Mouse (Mus musculus) intestine, embryonic 16.5 days (tissue): ENCODE measurements around the gene Tub. TPM values are rescaled to one million over a fixed set of nuclear protein-coding genes. Genes with fewer than 3 reads are reported as not detected.

Experiments
- ATAC-seq: fragments of 200-750 bp; cut with Nextera tagmentation; 2 replicates; pipeline ENCODE4 v1.8.0; 2017; ENCODE audit warnings: moderate TSS enrichment, moderate library complexity
- H3K27ac ChIP-seq: fragments of 300-500 bp; sonication (generic); 2 replicates; pipeline ENCODE4 v1.5.1; 2014; ENCODE audit warnings: mild to moderate bottlenecking, low read length
- H3K27me3 ChIP-seq: fragments of 300-500 bp; sonication (generic); replicated peaks from 2 replicates; pipeline ENCODE4 v1.6.1; 2014; ENCODE audit warnings: low read length, control low read depth, mixed read lengths; ENCODE audit not compliant: control insufficient read depth, insufficient read depth
- H3K36me3 ChIP-seq: fragments of 300-500 bp; sonication (generic); 2 replicates; pipeline ENCODE4 v1.6.1; 2014; ENCODE audit warnings: low read length, control low read depth; ENCODE audit not compliant: control insufficient read depth, insufficient read depth
- H3K4me1 ChIP-seq: fragments of 300-500 bp; sonication (generic); 2 replicates; pipeline ENCODE4 v1.6.1; 2014; ENCODE audit warnings: low read length, control low read depth, mixed read lengths; ENCODE audit not compliant: control insufficient read depth, insufficient read depth
- H3K4me2 ChIP-seq: fragments of 300-500 bp; sonication (generic); 2 replicates; pipeline ENCODE4 v1.6.1; 2014; ENCODE audit warnings: low read depth, low read length, control low read depth
- H3K4me3 ChIP-seq: fragments of 300-500 bp; sonication (generic); 2 replicates; pipeline ENCODE4 v1.5.1; 2014; ENCODE audit warnings: mild to moderate bottlenecking, low read length
- H3K9ac ChIP-seq: fragments of 300-500 bp; sonication (generic); 2 replicates; pipeline ENCODE4 v1.6.1; 2014; ENCODE audit warnings: low read depth, low read length
- H3K9me3 ChIP-seq: fragments of 300-500 bp; sonication (generic); 2 replicates; pipeline ENCODE4 v1.6.1; 2016; ENCODE audit warnings: low read length, control low read depth; ENCODE audit not compliant: control insufficient read depth
- WGBS: fragments of 180-500 bp; shearing (Covaris S2); extraction: QIAGEN DNeasy Blood & Tissue Kit; methylation state at CpG from one replicate; pipeline ENCODE4 v1.1.7; 2014; 5-methylcytosine and 5-hydroxymethylcytosine counted together
- polyA plus RNA-seq: library from polyadenylated mRNA; unstranded; fragments of >200 nt; fragmentation: Nextera tagmentation; extraction: Ambion mirVana; gene quantifications from 2 replicates; pipeline ENCODE4 v1.2.1, GENCODE M21; 2015

Gene Tub
- polyA plus RNA-seq, 1 experiment from 2014 or later: 1.9 TPM

- ATAC-seq: peak; percentile 82
- 30% methylated on average over 7 of the region's 7 CpGs for WGBS
- H3K36me3 ChIP-seq: no peaks in the 10 kb centered on the region
- H3K9ac ChIP-seq: no peak overlapping the region
- H3K4me2 ChIP-seq: no peak overlapping the region
- H3K4me1 ChIP-seq: no peaks in the 10 kb centered on the region
- no peaks in the 10 kb centered on the region for H3K27me3 ChIP-seq
- H3K9me3 ChIP-seq: no peaks in the 10 kb centered on the region
- H3K4me3 ChIP-seq: no peak overlapping the region
- no peak overlapping the region for H3K27ac ChIP-seq
These were observed 16.7 kb downstream of the Tub start for GRCm38 (mm10) chr7:108966742-108967362.

DNA sequence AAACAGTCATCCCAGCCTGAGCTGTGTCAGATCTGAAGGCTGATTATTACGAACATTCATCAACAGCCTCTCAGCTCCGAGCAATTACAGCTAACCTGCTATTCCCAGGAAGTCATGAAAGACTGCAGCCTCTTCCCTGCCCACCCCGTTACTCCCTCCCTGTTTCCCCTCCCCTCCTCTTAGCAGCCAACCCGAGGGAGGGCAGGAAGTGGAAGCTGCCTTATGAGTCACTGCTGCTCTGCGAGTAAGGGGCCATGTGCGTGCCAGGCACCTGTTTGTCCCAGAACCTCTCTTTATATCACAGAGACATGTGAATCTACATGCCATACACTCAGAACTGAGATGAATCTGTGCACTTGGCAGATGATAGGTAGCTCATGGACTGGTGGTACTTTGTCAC, 18.1 kb downstream of the Tub start:
- WGBS: 23% methylated on average over 6 of the region's 6 CpGs
- H3K4me1 ChIP-seq: no peaks in the 10 kb centered on the region
- H3K9me3 ChIP-seq: no peaks in the 10 kb centered on the region
- no peak overlapping the region for H3K4me2 ChIP-seq
- 0 out of 2 replicates have a peak, but pooled peaks have one; percentile 43 for ATAC-seq
- no peak overlapping the region for H3K4me3 ChIP-seq
- H3K27ac ChIP-seq: no peak overlapping the region
- no peaks in the 10 kb centered on the region for H3K27me3 ChIP-seq
- H3K9ac ChIP-seq: no peak overlapping the region
- no peaks in the 10 kb centered on the region for H3K36me3 ChIP-seq

DNA sequence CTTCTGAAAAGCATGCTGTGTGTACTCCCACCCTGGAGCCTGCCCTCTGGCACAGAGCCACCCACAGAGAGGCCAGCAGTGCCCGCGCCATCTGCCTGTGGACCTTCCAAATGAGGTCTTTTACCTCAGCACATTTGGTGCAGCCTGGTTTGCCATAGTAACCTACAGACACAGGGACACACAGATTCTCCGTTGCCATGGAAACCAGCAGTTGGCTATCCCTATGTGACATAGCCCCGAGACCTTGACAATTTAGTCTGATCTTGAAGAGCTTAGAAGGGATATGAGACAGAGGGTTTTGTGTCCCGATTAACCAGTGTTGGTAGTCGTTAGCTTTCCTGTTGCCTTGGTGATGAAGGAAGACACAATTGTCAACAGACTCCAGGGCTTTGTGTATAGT, 22.1 kb downstream of the Tub start:
- H3K9me3 ChIP-seq: no peaks in the 10 kb centered on the region
- H3K4me2 ChIP-seq: no peak overlapping the region
- 61% methylated on average over 6 of the region's 6 CpGs for WGBS
- no peak overlapping the region for H3K9ac ChIP-seq
- no peaks in the 10 kb centered on the region for H3K36me3 ChIP-seq
- no peaks in the 10 kb centered on the region for H3K27me3 ChIP-seq
- ATAC-seq: no peak
- H3K4me3 ChIP-seq: no peak overlapping the region
- H3K27ac ChIP-seq: no peak overlapping the region
- H3K4me1 ChIP-seq: no peaks in the 10 kb centered on the region

GRCm38 (mm10) chr7:108985934-108986708, 36.0 kb downstream of the Tub start:
- no peaks in the 10 kb centered on the region for H3K36me3 ChIP-seq
- H3K4me3 ChIP-seq: no peak overlapping the region
- no peaks in the 10 kb centered on the region for H3K9me3 ChIP-seq
- WGBS: 87% methylated on average over 2 of the region's 3 CpGs
- H3K9ac ChIP-seq: no peak overlapping the region
- no peaks in the 10 kb centered on the region for H3K4me1 ChIP-seq
- no peak overlapping the region for H3K27ac ChIP-seq
- ATAC-seq: no peak
- H3K27me3 ChIP-seq: no peaks in the 10 kb centered on the region
- no peak overlapping the region for H3K4me2 ChIP-seq

DNA sequence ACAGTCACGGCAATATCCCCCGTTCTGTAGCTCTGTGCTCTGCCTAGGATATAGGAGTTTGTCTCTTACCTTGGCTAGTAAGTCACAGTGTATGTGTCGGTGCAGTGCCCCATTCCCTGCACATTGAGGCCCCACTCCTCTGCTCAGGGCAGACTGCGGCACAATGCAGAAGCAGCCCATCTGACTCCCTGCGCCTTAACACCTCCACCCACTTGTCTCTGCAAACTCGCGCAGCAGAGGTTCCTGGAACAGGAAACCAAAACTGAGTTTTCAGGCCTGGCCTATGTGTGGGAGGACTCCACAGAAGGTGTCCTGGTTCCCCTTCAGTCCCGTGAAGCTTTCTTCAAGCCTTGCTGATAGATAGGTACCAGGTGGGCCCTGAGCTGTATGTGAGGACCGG, 41.1 kb downstream of the Tub start:
- Histone ChIP-seq H3K36me3 (no peaks in the 10 kb centered on the region), H3K27ac (no peak overlapping the region), H3K4me1 (no peaks in the 10 kb centered on the region), H3K9me3 (no peaks in the 10 kb centered on the region), H3K9ac (no peak overlapping the region), H3K4me2 (no peak overlapping the region), H3K4me3 (no peak overlapping the region), H3K27me3 (no peaks in the 10 kb centered on the region)
- WGBS: 82% methylated on average over 9 of the region's 9 CpGs
- ATAC-seq: no peak

DNA sequence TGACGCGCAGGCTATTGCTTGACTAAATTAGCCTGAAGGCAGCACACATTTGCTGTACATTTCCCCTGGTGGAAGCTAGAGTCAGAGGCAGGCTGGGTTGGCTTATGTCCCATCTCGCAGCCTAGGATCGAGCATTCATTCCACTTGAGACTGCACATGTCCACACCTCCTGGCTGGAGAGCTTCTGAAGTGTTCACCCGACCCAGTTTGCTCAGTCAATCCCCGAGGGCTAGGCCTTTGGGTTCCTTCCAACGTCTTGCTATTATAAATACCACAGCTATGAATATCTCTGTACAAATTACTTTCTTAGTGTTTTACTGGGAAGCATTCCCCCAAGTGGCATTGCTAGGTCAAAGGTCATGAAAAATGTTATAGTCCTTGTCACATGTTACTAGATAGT, 43.1 kb downstream of the Tub start:
- ATAC-seq: no peak
- Histone ChIP-seq H3K27ac (no peak overlapping the region), H3K9me3 (no peaks in the 10 kb centered on the region), H3K36me3 (no peaks in the 10 kb centered on the region), H3K4me2 (no peak overlapping the region), H3K27me3 (no peaks in the 10 kb centered on the region), H3K4me1 (no peaks in the 10 kb centered on the region), H3K4me3 (no peak overlapping the region), H3K9ac (no peak overlapping the region)
- 70% methylated on average over 7 of the region's 7 CpGs for WGBS

DNA sequence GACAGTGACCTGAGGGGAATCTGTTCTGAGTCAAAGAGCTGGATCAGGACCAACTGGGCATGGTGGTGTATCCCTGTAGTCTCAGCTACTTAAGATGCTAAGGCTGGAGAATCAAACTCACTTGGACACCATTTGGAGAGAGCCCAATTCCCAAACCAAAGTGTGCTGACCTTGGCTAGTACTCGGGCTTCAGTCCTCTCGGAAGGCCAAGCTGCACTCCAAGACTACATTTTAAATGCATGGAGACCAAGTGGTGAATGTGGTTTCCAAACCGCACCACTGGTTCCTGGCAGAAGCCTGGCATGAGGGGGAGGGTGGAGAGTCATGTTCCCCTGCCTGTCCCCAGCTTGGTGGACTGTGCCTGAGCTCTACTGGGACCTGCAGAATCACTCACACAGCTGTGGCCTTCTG, 43.7 kb downstream of the Tub start:
- no peak overlapping the region for H3K4me3 ChIP-seq
- H3K9me3 ChIP-seq: no peaks in the 10 kb centered on the region
- no peak overlapping the region for H3K27ac ChIP-seq
- WGBS: 85% methylated on average over 3 of the region's 3 CpGs
- ATAC-seq: no peak
- H3K27me3 ChIP-seq: no peaks in the 10 kb centered on the region
- no peaks in the 10 kb centered on the region for H3K4me1 ChIP-seq
- H3K36me3 ChIP-seq: no peaks in the 10 kb centered on the region
- no peak overlapping the region for H3K9ac ChIP-seq
- no peak overlapping the region for H3K4me2 ChIP-seq

DNA sequence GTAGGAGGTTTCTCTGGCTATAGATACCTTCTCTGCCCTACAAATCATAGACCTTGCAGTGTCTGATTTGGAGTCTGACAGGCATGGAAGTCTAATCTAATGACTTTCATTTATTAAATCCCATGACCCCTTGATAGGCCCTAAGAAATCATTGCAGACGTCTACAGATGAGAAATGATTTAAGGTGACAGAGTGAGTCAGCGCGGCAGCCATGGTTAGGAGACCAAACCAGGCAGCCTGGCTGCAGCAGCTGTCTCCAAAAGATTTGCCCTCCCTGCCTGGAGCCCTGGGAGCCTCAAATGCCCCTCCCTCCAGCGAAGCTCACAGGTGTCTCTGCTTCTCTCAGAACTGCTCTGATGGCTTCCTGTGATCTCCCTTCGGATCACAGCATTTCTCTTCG, 46.0 kb downstream of the Tub start:
- Histone ChIP-seq H3K36me3 (no peaks in the 10 kb centered on the region), H3K27ac (no peak overlapping the region), H3K4me2 (no peak overlapping the region), H3K4me1 (no peaks in the 10 kb centered on the region), H3K27me3 (no peaks in the 10 kb centered on the region), H3K9ac (no peak overlapping the region), H3K9me3 (no peaks in the 10 kb centered on the region), H3K4me3 (no peak overlapping the region)
- no peak for ATAC-seq
- 70% methylated on average over 6 of the region's 6 CpGs for WGBS

DNA sequence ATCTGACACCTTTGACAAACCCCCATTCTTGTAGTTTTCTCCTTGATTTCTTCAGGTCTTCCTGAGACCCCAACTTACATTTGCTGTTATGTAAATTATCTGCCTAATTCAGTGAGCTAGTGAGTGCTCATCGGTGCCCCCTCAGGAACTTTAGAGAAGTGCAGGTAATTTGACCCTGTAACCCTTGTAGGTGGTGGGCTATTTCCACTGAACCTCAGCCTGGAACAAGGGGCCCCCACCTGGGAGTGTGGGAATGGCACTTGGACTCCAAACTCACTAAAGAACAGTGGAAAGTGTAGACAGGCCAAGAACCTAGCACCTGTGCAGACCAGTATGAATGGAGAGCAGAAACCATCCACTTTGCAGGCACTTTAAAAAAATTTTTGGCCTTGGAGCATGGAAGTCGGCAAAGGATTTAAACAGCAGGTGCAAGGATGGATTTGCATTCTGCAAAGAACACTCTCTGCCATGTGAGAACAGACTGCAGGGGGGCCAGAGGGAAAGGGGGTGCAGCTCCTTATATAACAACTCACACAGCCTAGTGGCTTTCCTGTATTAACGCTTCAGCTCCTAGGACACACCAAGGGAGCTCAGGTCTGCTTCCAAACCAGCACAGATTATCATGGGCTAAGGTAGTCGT, 50.3 kb downstream of the Tub start:
- no peak overlapping the region for H3K4me2 ChIP-seq
- no peaks in the 10 kb centered on the region for H3K27me3 ChIP-seq
- no peak for ATAC-seq
- no peak overlapping the region for H3K9ac ChIP-seq
- WGBS: 45% methylated on average over 4 of the region's 4 CpGs
- H3K36me3 ChIP-seq: no peaks in the 10 kb centered on the region
- no peaks in the 10 kb centered on the region for H3K4me1 ChIP-seq
- H3K27ac ChIP-seq: no peak overlapping the region
- no peak overlapping the region for H3K4me3 ChIP-seq
- H3K9me3 ChIP-seq: no peaks in the 10 kb centered on the region
